Mouse (Mus musculus): ENCODE results near the gene Smim9. TPM values are rescaled to one million over a fixed set of nuclear protein-coding genes. Genes with fewer than 3 reads are reported as not detected.

The Smim9 gene
- not detected for total RNA-seq (2023)

GRCm38 (mm10) chrX:75163670-75164069, at the start of gene Smim9:
Smim9 (minus strand) TSS chrX:75163770.

GRCm38 (mm10) chrX:75130467-75131160, 33.0 kb downstream of the Smim9 start, which contains the start of gene Mpp1:
Mpp1 (minus strand) TSS chrX:75131016.

Other genes starting within 250 kb of the Smim9 start
- 10 to 100 TPM; 24.6 to 25.2 TPM for gene Gab3, start 78.3 kb downstream of the Smim9 start, total RNA-seq (2023)
- gene Dkc1, start 67.9 kb downstream of the Smim9 start, total RNA-seq (2023), result 10 to 100 TPM; 67.3 to 74.1 TPM
- 10 to 100 TPM; 37.4 to 42.5 TPM for gene Mpp1, start 32.8 kb downstream of the Smim9 start, total RNA-seq (2023)
- 10 to 100 TPM; 21.2 to 33.8 TPM for gene Fundc2, start 218.6 kb upstream of the Smim9 start, total RNA-seq (2023)
- gene F8, start 218.8 kb upstream of the Smim9 start, total RNA-seq (2023), result under 1 TPM; 0.30 to 0.47 TPM